Mouse (Mus musculus): ENCODE measurements around the gene Gm10100.
"Not testable (repeated sequence)": the region's sequence is repeated elsewhere in the genome, so short reads cannot be mapped to it uniquely, and the experiment has no call there.

The Gm10100 gene

DNA sequence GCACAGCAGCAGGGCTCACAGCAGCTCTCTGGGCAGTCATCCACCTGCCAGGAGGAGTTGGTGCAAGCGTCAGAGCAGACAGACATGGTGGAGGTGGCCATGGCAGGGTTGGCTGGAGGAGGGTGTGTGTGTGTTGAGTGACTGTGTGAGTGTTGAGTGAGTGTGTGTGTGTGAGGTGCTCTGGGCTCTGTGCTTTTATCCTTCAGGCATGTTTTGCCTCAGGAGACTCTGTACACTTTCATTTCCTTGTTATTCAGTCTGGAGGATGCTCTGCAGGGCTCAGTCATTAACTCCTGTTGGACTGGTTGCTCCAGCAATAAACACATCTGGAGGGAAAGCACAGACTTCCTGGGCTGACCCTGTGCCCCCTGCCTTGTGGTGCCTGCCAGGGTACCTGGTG is 25.0 kb downstream of the Gm10100 start, which contains the start of gene Gm9736:
TSS of gene Gm9736 (minus strand) at position 101 of the 400 bp plus-strand sequence.
- in situ Hi-C loops (cut with MboI, MseI), result loop anchor here (10.0 kb wide), 1 partner anchor 1946 kb away; no protein-coding TSS in a partner anchor

DNA sequence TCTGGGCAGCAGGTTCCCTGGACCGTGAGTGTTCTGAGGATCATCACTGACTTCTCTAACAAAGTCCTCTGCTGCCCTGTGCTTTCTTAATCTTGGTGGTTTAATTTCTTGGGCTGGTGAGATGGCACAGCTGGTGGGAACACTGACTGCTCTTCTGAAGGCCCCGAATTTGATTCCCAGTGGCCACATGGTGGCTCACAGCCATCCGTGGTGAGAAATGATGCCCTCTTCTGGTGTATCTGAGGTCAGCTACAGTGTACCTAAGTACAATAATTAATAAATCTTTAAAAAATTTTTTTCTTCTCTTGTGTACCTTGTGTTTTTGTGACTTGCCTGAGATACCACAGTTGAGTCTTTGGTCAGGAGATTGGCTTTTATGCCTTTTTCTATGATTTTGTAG is 26.0 kb downstream of the Gm10100 start:
- in situ Hi-C loops (cut with MboI, MseI), result loop anchor here (10.0 kb wide), 1 partner anchor 1948 kb away; no protein-coding TSS in a partner anchor

DNA sequence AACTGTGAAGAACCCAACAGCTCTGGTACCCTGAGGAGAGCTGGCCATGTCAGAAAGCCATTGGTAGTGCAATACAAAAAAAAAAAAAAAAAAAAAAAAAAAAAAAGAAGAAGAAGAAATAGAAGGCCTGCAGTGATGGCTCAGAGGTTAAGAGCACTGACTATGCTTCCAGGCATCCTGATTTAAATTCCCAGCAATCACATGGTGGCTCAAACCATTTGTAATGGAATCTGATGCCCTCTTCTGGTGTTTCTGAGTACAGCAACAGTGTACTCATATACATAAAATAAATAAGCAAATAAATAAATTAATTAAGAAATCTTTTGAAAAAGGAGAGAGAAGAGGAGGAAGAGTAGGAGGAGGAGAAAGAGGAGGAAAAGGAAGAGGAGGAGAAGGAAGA is 27.2 kb downstream of the Gm10100 start:
- in situ Hi-C loops (cut with MboI, MseI), result loop anchor here (10.0 kb wide), 1 partner anchor 1949 kb away; no protein-coding TSS in a partner anchor

DNA sequence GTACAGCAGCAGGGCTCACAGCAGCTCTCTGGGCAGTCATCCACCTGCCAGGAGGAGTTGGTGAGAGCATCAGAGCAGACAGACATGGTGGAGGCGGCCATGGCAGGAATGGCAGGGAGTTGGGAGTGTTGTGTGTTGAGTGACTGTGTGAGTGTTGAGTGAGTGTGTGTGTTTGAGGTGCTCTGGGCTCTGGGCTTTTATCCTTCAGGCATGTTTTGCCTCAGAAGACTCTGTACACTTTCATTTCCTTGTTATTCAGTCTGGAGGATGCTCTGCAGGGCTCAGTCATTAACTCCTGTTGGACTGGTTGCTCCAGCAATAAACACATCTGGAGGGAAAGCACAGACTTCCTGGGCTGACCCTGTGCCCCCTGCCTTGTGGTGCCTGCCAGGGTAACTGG is 33.3 kb downstream of the Gm10100 start, which contains the start of gene Gm3233:
TSS of gene Gm3233 (minus strand) at position 101 of the 400 bp plus-strand sequence.
- in situ Hi-C loops (cut with MboI, MseI), result loop anchor here (10.0 kb wide), 1 partner anchor 1955 kb away; no protein-coding TSS in a partner anchor

DNA sequence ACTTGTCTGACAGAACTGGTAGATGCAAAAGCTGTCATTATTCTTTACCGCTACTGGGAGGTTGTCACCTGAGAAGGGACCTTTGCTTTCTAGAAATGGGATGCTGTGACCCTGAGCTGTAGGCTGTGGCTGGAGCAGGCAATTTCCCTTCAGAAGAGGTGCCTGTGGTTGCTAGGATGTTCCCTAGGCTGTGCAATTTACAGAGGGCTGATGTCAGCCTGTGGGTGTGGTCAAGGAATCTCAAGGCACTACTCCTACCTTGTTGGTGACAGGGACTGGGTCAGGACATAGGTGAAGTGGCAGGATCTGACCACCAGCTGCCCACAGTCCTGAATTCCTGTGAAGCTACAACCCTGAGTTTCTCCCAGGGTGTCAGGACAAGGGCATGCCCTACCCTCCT is 43.4 kb downstream of the Gm10100 start:
- in situ Hi-C loops (cut with MboI, MseI), result no loop called here

DNA sequence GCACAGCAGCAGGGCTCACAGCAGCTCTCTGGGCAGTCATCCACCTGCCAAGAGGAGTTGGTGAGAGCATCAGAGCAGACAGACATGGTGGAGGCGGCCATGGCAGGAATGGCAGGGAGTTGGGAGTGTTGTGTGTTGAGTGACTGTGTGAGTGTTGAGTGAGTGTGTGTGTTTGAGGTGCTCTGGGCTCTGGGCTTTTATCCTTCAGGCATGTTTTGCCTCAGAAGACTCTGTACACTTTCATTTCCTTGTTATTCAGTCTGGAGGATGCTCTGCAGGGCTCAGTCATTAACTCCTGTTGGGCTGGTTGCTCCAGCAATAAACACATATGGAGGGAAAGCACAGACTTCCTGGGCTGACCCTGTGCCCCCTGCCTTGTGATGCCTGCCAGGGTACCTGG is 44.9 kb downstream of the Gm10100 start, which contains the start of gene Gm3238:
TSS of gene Gm3238 (minus strand) at position 101 of the 400 bp plus-strand sequence.
- in situ Hi-C loops (cut with MboI, MseI), result not testable (repeated sequence)

DNA sequence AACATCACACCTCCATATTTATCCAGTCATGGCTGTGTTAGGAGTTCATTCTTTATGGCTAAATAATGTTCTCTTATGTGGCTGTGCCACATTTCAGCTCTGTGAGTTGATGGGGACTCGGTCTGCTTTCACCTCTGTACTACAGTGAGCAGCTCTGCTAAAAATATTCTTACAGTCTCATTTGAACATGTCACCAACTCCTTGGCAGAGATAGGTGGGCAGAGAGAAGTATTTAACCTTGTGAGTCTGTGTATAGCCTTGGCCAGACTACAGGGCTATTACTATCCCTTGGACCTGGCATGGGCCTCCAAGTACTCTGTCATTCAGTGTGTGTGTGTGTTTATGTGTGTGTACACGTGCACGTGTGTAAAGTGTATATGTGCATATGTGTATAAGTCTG is 45.9 kb downstream of the Gm10100 start:
- in situ Hi-C loops (cut with MboI, MseI), result not testable (repeated sequence)
